Mouse (Mus musculus) retina, postnatal 7 days (tissue): ENCODE data around the gene Mrps2.
"Not testable (repeated sequence)": the region's sequence is repeated elsewhere in the genome, so short reads cannot be mapped to it uniquely, and the experiment has no call there.

ENCODE experiments used
- DNase-seq: peaks from one replicate; pipeline ENCODE4 v3.0.0-alpha.2; 2012; ENCODE audit warnings: low read depth, low spot score

Gene Mrps2

DNA sequence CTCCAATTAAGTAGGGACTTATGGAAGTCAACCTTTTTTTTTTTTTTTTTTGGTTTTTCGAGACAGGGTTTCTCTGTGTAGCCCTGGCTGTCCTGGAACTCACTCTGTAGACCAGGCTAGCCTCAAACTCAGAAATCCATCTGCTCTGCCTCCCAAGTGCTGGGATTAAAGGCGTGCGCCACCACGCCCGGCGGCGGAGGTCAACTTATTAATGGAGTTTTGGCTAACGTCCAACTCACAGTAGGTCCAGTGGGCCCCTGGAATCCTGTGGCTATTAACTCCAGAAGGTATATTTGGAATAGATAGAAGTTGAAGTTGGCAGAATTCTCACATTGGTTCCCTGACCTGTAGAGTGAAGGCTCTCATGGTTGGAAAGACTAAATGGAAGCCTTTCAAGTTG is 4.1 kb downstream of the Mrps2 start:
- DNase-seq, result not testable (repeated sequence)

DNA sequence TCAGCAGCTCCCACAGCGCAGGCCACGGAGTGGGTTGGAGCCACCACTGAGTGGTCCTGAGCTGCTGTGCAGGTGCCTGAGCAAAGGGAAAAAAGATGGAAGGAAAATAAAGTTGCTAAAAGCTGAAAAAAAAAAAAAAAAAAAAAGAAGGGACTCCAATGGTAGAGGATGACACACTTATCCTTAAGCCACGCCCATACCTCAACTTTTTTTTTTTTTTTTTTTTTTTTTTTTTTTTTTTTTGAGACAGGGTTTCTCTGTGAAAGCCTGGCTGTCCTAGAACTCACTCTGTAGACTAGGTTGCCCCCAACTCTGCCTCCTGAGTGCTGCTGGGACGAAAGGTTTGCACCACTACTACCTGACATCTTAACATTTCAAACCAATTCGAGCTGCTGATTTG is 10.1 kb downstream of the Mrps2 start:
- not testable (repeated sequence) for DNase-seq

DNA sequence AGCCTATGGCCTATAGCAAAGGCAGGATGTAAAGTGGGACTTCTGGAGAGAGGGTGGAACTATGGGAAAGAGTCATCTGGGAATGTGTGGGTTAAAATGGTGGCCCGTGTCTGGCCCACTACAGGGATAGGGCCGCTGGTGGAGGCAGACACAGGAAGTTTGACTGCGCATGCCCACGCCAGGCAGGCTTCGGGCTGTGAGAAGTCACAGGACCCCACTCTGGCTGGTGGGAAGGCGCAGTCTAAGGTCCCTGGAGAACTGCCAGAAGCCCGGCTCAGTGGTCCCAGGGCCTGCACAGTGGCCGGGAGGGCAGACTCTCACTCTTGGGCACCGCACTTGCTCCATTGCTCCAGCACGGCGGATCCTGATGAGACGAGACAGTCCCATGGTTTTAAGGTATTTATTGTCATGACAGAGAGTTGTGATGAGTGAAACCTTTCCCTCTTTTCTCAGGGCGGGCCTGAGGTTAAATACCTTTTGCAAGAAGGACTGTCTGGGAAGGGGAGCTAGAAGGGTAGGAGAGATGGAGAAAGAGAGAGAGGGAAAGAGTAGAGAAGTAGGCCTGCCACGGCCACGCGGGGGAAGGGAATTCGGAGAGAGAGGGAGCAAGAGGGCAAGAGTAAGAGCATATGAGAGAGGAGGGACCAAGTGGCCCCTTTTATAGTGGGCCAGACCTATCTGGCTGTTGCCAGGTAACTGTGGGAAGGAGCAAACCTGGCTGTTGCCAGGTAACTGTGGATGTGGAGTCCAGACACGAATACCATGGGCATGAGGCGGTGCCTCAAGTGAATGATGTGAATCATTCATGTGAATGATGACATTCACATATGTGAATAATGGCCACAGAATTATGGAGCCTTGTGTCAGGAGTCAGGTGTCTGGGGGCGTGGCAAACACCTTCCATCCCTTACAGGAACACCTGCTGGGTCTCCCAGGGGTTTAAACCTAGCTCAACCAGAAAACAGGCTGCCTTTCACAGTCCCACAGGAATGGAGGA is 11.6 kb downstream of the Mrps2 start:
- DNase-seq, result no peak

DNA sequence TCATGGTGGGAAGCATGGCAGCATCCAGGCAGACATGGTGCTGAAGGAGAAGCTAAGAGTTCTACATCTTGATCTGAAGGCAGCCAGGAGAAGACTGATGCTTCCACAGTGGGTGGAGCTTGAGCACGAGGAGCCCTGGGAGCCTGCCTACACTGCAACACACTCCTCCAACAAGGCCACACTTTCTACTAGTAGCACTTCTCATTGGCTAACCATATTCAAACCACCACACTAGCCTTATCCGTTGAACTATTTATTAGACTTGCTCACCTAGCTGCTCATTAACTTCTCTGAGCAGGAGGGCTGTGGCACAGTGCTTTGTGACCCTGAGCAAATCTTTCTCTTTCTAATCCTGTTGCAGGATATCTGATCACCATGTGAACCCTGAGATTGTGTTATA is 16.0 kb downstream of the Mrps2 start:
- no peak for DNase-seq

DNA sequence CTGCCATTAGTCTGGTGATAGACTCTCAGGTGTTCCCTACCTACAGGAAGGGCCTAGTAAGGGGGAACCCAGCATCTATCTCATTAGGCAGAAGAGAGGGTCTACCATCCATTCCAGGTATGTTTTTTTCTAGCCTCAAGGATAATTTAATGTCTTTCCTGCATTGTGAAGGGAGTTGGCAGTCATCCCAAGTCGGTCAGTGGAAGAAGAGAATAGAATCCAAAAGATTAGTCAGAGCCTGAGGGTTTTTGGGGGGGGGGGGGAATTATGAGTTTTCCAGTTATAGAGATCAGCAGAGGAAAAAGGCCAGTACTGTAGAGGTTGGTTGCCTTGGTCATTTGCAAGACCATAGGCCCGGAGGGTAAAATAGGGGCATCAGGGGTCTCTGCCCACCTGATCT is 26.7 kb downstream of the Mrps2 start:
- DNase-seq, result no peak

DNA sequence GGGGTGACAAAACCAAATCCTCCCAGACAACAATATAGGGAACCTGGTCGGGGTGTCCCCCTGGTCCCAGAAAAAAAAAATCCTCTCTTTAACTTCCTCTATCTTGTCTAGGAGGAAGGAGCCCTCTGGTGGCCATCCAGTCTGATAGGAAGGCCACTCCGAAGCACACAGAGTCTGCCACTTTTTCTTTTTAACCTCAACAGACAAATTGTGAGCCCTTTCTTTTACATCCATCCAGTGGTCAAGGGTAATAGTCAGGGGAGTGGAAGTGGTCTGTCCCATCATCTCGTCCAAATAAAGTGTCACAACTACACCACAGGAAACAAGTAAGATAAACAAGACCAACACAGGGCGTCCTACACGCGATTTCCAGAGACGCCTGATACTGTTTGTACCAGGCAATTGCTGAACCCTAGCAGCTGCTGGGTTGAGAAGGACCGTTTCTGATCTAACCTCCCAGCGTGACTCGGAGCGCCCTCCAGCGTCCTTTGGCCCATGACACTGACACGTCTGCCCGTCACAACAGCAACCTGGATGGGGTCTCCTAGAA is 27.4 kb downstream of the Mrps2 start:
- no peak for DNase-seq

DNA sequence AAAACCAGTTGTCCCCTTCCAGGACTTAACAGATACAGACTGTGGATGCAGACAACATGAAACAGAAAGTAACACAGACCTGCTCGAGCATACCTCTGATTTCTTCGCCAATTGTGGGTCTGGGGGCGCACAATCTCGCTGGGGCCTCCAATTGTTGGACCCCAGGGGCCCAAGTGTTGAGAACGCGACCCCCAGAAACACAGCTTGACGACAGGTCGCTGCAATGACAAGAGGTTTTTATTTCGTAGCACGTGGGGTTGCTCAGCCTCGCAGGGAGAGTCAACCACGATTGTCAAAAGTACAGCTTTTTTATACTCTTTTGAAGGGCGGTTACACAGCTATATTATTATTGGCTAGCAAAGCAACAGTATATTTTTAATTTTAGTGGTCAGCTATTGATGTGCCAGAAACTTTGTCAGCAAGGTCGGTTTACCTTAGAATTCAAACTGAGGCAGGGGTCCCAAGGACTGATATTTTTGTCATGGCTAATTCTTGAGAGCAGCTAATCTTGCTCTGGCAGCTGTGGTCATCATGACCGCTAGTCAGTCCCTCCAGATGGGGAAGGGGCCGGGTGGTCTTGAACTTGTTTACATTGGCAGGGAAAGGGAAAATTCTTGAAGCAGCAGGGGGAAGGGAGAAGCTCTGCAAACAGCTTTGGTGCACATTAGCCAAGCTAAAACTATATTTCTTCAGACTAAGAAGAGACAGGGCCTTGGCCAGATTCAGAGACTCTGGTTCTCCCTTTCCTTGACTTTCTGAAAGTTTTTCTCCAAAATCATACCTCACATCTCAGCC is 28.1 kb downstream of the Mrps2 start:
- DNase-seq, result no peak

DNA sequence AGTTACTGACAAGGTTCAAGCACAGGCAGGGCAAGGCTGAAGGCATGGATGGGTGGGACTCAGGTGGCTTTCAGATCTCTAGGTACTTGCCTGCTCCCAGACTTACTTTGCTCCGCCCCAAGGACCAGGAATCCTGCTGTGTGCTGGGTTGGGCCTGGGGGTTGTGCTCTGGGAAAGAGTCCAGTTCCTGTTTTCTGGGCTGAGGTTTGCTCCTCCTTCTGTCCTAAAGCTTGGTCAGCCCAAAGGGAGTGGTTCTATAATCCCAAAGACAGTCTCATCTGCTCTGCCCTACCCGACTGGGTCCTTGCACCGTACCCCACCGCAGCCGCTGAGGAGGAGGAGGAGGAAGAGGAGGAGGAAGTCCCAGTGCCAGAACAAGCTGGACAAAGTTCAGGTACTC is 28.8 kb downstream of the Mrps2 start, which contains the start of gene Gbgt1:
Gene Gbgt1 (plus strand): TSS at position 221 of the 400 bp plus-strand sequence.
- DNase-seq, result no peak

DNA sequence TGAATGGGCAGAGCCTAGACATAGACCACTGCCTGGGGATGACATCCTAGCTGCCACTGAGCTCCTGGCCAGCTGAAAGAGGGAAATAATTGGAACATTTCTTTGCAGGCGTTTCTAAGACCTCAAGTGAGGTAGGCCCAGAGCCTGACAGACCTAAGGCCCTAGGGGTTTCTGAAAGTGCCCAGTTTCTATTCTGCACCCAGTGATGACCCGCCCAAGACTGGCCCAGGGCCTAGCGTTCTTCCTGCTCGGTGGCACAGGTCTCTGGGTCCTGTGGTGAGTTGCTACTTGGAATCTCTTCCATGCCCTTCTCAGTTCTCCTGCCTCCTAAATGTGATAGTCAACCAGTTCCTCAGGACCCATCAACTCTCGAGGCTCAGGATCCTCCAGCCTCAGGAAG is 29.7 kb downstream of the Mrps2 start:
- no peak for DNase-seq

DNA sequence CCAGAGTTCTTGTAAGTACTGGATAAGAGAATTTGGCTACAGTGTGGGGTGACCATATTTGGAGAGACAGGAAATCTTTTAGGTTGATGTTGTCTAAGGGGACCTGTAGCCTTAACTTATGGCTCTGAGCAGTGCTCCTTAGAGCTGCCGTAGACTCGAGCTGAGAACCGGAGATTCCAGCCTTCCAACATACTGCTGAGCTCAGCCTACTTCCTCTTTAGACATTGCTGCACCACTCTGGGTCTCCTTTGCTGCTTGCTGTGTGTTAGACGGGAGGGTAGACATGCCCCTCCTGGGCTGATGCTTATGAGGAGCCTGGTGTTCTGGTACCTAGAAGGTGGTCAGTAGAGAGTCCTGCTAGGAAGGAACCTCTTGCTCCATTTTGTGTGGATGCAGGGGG is 30.6 kb downstream of the Mrps2 start:
- no peak for DNase-seq

DNA sequence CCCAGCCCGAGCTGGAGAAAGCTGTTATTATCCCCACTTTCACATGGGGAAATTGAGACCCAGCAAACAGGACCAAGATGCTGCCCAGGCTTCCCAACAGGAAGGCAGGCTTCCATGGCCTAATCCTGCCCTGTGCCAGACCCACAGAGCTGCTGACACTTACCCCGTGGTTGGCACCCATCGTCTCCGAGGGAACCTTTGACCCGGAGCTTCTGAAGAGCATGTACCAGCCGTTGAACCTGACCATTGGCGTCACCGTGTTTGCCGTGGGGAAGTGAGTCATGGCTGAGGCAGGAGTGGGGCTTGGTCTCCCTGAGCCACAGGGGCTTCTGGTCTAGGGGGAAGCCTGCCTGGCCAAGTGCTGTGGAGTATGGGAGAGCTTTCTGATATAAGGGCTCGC is 35.1 kb downstream of the Mrps2 start:
- no peak for DNase-seq

DNA sequence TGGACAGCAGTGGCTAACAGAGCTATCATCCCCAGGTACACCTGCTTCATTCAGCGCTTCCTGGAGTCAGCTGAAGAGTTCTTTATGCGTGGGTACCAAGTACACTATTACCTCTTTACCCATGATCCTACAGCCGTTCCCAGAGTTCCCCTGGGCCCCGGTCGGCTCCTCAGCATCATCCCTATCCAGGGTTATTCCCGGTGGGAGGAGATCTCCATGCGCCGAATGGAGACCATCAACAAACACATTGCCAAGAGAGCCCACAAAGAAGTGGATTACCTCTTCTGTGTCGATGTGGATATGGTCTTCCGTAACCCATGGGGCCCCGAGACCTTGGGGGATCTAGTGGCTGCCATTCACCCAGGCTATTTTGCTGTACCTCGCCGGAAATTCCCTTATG is 36.8 kb downstream of the Mrps2 start:
- DNase-seq, result no peak

DNA sequence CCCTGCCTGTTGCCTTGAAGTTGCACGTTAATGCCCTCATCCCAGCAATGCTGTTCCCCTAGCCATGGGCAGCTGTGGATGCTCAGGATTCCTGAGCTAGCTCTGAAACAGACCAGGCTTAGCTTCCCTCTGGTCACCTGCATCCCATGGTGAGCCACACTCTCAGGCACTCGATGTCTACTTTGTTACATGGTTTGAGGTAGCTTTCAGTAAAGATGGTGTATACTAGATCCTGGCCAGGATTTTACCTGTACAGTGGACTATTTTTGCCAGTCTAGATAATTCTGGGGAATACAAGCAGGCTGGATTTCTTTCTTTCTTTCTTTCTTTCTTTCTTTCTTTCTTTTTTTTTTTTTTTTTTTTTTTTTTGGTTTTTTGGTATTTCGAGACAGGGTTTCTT is 37.9 kb downstream of the Mrps2 start, which contains the start of gene Gm10134:
Gene Gm10134 (plus strand): TSS at position 301 of the 400 bp plus-strand sequence.
- no peak for DNase-seq

DNA sequence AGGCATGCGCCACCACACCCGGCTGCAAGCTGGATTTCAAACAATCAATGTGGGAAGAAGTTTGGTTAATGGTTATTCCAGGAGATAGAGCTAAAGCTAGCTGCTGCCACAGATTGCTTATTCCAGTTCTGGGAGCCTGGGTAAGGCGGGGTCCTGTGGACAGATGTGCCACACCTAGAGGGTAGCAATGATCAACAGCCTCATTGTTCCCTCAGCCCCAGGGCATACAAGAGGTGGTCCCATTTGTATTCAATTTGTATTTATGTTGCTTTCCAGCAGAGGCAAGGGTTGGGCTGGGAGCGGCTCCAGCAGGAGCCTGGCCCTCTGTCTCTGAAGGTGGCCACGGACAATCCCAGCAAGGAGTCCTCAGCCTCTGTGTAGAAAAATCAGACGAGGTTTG is 38.4 kb downstream of the Mrps2 start:
- no peak for DNase-seq

DNA sequence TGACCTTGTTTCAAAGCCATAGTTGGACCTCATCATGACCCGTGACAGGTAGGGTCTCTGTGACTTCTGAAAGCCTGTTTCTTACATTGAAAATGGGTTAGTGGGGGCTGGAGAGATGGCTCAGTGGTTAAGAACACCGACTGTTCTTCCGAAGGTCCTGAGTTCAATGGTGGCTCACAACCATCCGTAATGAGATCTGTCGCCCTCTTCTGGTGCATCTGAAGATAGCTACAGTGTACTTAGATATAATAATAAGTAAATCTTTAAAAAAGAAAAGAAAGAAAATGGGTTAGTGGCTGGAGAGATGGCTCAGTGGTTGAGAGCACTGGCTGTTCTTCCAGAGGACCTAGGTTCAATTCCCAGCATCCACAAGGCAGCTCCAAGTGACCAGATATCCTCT is 43.7 kb downstream of the Mrps2 start:
- DNase-seq, result not testable (repeated sequence)

DNA sequence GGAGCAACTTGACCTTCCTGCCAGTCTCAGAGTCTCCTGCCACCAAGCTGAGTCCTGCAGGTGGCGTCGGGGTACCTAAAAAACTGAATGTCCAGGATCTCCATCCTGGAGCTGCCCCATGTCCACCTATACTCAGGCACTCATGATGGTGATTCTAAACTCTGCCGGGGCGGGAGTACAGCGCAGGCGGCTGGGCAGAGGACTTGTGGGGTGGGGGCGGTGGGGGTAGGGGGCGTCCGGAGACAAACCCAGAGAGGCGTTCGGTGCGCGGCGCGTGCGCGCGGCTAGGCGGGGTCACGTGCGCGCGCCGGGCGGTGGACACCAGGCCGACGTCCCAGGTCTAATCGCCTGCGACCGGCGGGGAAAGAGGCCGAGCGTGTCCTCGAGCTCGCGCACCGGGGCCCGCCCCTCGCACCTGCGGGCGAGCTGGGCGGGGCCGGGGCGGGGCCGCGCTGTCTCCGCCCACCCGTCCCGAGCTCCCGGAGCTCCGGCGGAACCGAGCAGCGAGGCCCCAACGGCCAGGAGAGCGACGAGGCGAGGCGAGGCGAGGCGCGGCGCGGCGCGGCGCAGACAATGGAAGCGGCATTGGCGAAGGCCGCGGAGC is 45.0 kb downstream of the Mrps2 start, which contains the start of gene Ralgds:
Gene Ralgds (plus strand): TSS at position 328 of the 604 bp plus-strand sequence.
- DNase-seq, result peak; percentile 72

DNA sequence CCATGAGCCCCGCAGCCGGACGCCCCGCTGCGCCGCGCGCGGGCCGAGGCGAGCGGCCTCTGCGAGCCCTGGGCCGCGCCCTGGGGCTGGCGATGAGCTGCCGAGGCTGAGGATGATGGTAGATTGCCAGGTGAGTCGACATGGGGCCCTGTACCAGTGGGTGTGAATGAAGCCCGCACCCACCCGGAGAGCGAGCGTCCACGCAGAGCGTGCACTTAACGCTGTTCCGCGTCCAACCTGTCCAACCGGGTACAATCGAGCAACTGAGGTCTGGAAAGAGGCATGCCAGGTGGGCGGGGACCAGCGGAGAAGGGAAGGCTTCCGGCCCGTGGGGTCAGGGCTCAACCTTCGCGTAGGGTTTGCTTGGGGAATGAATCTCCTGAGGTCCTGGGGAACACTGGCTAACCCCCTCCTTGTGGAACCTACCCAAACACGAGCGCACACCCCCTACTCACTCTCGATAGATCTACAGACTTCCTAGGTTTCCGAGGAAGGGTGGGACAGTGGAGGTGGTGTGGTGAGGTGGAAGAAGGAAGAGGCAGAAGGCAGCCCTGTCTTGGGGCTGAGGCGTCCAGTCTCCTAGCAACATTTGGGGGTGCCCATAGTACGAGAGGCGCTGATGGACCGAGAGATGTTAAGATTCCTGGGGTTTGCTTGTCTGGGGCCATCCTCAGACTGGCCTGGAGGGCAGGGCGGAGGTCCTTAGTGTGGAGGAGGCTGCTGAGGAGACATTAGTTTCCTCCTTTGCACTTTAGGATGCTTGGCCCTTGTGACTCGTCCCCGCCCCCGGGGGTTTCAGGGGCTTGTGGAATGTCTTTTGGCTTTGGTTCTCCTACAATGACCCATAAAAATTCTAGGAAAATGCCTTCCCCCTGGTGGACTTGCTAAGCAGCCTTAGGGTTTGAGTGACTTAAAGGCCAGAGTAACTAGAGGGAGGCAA is 45.8 kb downstream of the Mrps2 start:
- DNase-seq, result no peak

DNA sequence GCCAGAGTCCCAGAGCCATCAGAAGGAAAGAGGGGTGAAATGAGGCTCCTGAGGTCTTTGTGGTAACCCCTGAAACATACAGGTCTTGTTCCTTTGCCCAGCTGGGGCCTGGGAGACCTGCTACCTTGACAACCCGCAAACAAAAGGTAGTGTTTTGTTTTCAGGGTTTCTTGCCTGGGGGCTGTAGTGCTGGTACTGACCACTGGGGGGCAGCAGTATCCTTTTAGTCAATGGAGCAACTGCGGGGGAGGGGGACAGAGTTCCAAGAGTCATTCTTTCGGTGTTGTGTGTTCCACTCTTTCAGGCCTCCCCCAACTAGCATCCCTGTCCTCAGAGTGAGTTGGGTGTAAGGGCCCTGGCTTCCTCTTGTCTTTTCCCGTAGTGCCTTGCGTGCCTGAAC is 46.6 kb downstream of the Mrps2 start:
- no peak for DNase-seq

DNA sequence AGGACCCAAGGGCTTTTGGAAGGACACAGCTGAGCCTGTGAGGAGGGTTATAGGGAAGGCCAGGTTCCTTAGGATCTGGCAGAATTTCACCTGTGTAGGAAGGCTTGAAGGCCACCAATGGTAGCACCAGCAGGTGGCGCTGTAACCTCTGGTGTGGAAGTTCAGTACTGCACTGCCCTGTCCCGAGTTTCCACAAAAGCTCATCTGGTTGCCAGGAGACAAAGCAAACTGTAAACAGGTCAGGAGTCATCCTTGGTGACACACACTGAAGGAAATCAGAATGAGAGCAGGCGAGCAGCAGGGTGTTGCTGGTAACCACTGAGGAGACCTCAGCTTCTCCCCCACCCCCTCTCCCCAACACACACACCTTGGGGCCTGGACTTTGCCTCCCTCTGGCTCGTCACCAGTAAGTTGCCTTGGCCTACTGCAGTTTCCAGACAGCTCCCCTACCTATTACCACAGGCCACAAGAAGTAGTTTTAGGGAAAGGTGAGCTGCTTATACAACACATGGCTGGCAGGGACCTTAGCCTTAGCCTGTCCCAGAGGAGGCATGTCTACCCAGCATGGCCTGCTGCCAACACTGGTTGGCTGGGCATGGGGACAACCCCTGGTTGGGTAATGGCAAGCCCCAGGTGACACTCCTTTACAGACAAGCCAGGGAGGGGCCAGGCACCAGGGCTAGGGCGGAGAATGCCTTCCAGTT is 49.5 kb downstream of the Mrps2 start:
- peak; percentile 79 for DNase-seq

DNA sequence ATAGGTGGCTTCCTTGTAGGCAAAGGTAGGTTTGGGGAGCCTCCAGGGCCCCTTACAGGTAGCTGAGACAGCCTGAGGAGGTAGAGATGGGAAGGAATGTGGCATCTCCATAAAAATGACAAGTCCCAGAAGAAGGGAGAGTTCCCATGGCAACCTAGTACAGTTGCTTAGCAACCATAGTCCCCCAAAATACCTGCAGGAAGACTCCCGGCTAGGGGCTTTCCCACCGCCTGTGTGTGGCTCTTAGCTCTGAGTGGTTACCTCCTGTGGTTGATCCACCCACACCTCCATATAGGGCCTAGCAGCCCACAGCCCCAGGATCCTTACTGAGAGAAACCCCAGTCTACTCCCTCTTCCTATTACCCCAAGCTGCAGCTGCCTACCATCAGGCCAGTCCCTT is 50.4 kb downstream of the Mrps2 start:
- DNase-seq, result no peak
